Mouse (Mus musculus) cerebellum, postnatal 4 days (tissue): ENCODE data around the gene Epb41l3.
A peak's percentile ranks its signal among the peaks of the same experiment; 100 is the strongest.

Experiments
- DNase-seq, 2 experiments: peaks; one replicate each; pipeline ENCODE4 v3.0.0; 2022; ENCODE audit warnings: low spot score in 2 of 2, mixed read lengths in 1 of 2

The Epb41l3 gene

DNA sequence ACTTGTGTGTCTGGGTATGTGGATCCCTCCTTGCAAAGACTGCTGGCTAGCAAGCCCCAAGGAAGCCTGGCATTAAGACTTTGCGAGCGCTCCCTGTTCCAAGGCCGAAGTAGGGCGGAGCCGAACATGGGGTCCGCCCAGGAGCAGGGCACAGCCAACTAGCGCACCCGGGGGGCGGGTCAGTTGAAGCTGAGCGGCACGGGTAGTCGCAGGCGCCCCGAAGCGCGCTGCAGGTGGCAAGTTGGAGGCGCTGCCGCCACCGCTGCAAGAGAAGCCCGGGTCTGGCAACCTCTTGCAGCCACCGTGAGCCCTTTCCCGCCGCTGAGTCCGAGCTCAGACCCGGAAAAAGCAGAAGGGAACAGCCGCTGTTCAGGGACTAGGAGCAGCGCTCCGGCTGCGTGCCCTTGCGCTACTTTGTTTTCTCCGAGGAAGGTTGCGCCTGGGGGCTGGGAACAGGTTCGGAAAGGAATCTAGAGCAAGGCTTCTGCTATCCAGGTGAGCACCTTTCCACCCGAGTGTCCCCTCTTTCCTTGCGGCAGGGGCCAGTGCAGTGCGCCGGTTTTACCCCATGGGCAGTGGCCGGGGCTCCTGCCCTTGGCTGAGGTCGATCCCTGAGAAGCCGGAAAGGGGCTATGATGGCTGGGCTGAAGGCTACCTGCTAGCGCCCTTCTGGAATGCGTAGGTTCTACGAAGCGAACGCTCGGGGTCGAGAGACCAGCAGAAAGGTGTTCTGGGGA is at the start of gene Epb41l3:
Gene Epb41l3, plus strand, starts transcription at position 183 of the 737 bp plus-strand sequence.
- DNase-seq = peak; percentile 51 to 78

DNA sequence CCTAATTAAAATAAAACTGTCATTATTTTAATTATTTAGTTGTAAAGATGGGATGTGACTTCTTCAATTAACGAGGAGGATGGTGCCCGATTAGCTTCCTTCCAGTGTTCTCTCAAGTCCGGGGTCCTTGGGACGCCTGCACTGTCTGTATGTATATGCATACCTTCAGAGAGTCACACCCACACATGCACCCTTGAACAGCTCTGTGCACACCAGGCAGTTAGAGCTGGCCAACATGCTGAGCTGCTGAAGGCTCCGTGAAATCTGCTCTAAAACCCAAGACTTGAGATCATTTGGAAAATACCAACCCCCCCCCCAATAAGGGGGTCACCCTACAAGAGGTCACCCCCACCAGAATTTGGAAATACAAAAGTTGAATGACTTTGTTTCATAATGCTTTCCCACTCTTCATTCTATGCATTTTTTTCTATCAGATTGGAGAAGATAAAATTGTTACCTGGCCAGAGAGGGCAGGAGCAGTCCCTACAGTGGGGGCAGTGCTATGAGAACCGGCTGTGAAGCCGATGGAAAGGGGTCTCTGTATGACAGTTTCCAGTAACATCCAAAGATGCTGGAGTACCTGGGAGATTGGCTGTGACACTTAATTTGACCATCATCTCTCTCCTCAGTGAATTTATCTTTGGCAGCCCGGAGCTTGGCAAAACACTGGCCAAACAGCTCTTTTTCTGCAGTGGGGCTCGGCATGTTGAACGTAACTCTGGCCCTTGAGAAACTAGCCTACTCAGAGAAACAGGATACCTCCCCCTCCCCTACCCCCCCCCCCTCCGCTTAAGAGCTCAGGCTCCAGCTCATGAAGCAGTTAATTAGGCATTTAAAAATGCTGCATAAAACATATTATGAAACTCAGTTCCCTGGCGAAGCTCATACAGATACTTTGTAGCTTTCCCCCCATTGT is 36.5 kb upstream of the Epb41l3 start:
- DNase-seq = no peak

GRCm38 (mm10) chr17:69041516-69041915 is 34.0 kb upstream of the Epb41l3 start:
- peak in 1 of 2 experiments; percentile 11 for DNase-seq

DNA sequence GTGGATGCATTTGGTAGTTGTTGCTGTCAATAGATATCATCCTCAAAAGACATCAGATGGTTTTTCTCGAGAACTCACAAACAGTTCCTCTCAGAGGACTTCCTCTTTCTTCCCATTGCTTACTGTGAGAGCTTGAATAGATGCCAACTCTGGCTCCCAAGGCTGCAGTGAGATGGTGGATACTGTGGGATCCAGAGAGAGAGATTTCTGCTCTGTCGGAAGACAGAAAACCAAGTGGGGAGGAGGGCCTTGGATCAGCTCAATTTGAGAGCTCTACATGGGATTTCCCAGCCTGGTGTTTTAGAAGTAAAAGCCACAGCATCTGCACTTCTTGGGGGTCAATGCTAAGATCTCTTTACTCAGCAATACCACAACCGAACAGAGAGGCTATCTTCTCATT is 26.7 kb upstream of the Epb41l3 start:
- no peak for DNase-seq

DNA sequence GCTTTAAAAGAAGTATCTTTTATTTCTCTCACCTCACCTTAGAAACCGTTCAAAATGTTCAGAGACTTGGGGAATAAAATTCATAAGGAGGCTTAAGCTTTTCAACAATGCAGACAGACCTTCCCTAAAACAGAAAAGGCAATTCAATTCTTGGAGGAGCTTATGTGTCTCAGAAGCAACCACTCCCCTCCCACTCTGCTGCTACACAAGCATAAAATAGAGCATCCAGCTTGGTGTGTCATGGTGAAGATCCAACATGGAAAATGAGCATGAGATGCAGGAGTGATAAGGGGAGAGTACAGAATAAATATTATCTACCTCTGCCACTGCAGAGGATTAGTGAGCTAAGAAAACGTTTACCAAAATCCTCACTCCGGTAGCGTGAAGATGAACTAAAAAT is 21.5 kb upstream of the Epb41l3 start:
- DNase-seq = no peak

- no peak for DNase-seq
Observed at GRCm38 (mm10) chr17:69059760-69060159, 15.7 kb upstream of the Epb41l3 start.

DNA sequence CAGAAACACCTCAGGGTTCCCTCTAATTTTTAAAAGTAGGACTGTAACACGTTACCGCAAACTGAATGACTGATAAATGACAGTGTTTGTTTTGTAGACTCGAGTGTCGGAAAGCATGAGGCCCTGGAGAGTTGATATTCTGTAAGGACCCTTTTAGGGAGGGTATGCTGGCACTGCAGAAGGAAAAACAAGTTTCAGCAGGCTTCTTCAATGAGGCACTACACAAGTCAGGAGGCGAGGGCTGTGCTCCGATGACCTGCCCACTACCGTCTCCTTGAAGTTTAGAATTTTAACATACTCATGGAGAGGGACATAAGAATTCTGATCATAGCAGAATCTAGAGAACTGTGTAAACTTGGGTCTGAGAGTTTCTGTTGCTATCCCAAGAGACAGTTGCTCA is 15.1 kb upstream of the Epb41l3 start:
- DNase-seq = no peak

DNA sequence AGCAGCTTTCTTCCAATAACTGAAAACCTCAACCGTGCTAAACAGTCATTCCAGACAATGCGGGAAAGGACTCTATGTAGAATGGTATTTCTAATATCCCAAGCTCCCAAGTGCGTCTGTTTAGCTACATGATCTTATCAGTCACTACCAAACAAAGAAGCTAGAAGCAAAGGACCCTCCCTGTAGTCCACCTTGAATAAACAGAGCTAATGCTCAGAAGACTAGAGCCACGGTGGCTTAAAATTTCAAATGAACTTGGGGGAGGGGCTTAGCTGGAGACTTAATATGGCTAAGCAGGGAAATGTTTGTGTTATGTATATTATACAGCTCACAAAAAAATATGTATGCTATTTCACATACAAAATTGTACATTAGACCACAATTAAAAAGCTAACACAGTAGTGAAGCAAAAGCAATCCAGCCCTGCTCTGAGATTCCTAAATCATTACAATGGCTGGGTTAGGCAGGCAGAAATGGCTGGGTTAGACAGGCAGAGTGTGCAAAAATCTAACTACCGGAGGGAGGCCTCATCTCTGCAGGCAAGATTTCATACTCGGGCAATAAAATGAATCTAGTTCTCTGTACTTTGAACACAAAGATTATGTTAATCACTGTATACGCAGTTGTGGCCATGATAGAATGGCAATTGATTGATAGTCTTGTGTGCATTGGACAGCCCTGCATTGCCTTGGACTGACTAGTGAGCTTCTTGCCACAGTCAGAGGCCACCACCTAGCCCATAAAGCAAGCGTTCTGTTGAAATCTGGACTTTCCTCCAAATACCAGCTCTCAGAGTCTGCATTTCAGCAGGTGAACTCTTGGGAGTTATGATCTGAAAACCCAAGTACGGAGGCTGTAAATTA is 13.4 kb upstream of the Epb41l3 start:
- DNase-seq = no peak

DNA sequence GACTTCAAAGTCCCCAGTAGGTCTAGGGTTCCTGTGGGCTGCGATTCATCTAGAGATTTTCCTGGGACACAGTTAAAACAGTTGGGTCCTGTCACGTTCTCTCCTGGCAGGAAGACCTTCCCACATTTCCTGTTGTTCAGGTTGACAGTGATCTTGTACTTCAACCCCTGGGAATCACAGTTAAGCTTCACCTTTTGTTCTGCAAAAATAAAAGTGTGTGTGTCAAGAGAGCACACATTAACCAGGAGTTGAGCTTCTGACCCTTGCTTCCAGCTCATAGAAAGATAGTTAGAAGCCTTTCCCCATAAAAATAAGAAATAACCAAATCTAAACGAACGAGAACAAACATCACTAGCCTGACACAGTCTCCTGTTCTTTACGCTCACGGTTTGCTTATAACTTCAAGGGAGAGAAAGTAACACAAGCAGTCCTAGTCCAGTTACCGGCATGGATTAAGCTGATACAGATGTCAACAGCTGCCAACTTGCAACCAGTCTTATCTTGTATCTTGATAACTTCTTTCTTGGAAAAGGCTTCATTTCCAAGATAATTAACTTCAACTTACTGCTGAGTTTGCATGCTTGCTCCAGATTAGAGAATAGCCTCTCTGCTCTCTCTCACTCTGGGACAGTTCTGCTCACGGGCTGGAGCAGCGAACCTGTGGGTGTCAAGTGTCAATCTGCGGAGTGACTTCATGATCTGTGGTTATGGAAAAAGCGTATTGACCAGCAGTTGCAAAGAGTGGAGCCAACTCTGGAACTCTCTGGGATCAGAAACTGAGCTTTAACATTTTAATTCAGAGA is 7.3 kb upstream of the Epb41l3 start:
- no peak for DNase-seq

GRCm38 (mm10) chr17:69074095-69074494 is 1.4 kb upstream of the Epb41l3 start:
- no peak for DNase-seq

DNA sequence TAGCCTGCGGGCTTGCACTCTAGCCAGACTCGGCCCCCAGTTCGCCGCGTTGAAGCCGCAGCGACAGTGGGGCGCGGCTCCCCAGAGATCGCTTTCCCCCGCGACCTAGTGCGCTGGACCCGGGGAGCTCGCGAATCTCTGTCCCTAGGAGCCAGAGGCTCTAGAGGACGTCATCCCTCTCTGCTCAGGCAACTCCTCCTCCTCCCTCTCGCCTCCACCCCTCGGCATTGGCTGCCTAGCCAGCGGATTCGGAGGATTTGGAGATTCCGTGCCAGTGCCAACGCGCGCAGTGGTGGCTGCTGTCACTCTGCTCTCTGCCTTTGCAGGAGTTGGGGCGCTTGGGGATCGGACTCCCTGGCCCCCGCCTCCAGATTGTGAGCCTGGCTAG is 749 bp downstream of the Epb41l3 start:
- peak; percentile 39 to 71 for DNase-seq

DNA sequence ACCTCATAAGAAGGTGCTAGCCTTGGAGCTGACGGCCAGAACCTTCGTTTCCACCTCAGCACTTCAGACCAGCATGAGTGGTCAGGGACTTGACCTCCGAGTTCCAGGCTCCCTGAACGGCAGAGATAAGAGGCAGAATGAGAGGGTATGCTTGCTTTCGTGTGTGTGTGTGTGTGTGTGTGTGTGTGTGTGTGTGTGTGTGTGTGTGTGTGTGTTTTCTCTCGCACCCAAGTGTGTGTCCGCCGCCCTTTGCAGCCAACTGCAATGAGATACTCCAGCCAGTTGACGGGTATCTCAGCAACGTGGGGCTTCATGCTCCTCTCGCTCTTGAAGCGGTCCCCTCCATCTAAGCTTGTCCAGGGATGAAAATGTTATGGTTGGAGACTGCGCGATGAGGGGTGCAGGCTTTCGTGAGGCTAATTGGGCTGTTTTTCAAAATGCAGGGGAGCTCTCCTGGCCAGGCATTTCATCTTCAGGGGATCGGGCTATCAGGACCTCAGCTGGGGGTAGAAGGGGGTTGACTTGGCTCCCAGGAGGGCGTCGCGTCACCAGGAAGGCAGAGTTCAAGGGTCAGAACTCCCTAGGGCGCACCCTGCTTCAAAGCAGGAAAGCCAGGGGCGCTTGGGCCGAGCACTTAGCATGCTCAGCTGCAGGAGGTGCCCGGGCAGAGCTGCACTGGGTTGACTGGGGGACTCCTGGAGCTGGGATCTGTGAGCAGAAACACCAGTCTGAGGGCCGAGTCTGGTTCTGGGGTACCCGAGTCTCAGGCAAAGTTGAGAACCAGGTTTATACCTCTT is 1.5 kb downstream of the Epb41l3 start:
- peak in 1 of 2 experiments; percentile 9 for DNase-seq

- DNase-seq = peak in 1 of 2 experiments; percentile 4
Observed at GRCm38 (mm10) chr17:69077544-69077920, 2.0 kb downstream of the Epb41l3 start.

DNA sequence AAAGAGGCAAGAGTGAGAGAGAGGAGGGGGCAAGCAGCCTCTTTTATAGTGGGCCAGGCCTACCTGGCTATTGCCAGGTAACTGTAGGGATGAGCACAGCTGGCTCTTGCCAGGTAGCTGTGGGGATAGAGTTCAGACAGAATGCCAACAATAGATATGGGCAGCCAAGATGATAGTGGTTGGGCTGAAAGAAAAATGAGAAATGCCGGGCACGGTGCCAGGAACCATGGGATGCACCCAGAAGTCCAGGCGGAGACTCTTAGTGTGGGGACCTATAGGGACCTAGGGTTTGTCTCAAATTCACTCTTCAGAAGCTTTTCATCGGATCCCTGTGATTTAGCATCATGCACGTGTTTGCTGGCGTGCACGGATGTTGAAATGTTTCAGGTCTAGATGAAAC is 6.8 kb downstream of the Epb41l3 start:
- DNase-seq = peak in 1 of 2 experiments; percentile 15

DNA sequence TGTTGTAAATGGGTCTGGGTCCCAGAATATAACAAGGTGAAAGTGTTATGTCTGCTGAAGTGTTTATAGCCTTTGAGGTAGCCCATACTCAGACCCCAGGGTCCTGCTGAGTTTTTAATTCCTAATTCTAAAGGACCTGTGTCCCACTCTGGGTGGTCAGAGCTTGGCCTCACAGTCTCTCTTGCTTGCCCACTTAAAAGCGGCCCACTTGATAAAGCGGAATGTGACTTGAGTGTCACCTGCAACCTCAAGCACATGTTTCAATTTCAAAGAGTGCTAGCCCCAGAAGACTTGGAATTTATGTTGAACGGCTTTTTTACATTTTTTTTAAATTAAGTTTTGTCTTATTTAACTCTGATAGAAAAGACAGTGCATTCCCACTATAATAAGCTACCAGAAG is 16.1 kb downstream of the Epb41l3 start:
- no peak for DNase-seq

- DNase-seq = no peak
Observed at GRCm38 (mm10) chr17:69097068-69097467, 21.6 kb downstream of the Epb41l3 start.

- peak in 1 of 2 experiments; percentile 9 for DNase-seq
Observed at GRCm38 (mm10) chr17:69097955-69098354, 22.5 kb downstream of the Epb41l3 start.

DNA sequence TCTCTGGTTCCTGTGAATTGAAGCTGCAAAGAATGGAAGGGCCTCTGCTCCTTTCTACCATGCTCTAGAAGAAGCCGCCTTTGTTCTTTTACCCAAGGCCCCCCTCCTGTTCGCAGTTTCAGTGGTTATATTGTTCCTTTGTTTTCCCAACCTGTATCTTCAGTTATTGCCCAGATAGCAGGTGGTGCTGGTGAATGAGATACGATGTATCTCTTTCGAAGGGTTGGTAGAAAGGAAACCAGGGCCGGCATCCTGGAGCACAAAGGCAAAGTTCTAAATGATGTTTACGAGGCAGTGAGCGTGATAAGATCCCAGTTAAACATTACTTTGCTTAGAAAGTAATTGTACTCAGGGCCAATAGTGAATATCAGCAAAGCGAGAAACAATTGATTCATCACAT is 27.8 kb downstream of the Epb41l3 start:
- no peak for DNase-seq

DNA sequence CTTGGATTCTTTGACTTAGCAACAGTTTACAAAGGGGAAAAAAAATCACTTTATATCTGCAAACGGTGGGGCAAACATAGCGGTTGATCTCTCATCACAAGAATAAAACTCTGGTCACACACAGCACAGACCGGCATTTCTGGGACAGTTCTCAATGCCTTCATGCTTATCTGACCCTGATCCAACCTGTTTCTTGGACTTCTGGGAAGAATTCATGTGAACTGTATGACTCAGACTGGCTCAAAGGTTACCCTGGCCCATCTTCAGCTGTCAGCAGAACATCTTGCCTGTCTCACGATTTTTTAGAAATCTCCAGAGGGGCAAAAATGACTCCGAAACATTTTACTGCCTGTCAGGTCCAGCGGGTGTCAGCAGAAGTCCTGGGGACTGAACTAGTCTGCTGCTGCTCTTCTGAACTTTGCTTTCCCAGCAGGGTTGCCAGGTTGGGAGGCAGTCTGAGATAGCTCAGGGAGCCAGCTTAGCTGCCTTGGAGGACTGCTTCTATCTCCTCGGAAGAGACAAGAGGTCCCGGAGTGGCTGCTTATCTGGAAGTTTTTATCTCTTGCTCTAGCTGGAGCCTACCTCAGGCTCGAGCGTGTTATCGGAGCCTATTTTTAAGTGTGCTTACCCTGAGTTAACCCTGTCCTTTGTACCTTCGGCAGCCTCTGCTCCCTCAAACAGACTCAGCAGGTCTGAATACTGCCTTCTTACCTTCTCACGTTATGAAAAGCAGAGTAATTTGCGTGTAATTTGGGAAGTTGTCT is 29.7 kb downstream of the Epb41l3 start:
- DNase-seq = no peak
